8 mouse cellular contexts compared by ENCODE assay signal in genomic region chr4:124850933-124851658, GRCm38 (mm10). TPM values are rescaled to one million over a fixed set of nuclear protein-coding genes. Genes with fewer than 3 reads are reported as not detected.
DNase-seq lines count a peak whose midpoint lies in the region; ATAC-seq and TF ChIP-seq lines count a peak whose summit lies in the region.

Gene 1110065P20Rik, minus strand, starts transcription at chr4:124851196.

- H3K4me1 ChIP-seq in brown adipose tissue, adult 24 weeks (ENCODE audit: control insufficient read depth, insufficient read depth, insufficient read length, low read length) = peaks cover 2% of the 10 kb centered on the region; the same call in 1 of the 2 replicates
- peaks cover 26% of the 10 kb centered on the region for H3K4me1 ChIP-seq in heart, embryonic 13.5 days
- peaks cover 16% of the 10 kb centered on the region for H3K4me1 ChIP-seq in kidney, postnatal 0 days (replicated peaks; ENCODE audit: insufficient read depth, low read length)
- H3K4me1 ChIP-seq in liver, embryonic 12.5 days = peaks cover 34% of the 10 kb centered on the region

- H3K27me3 ChIP-seq in heart, embryonic 13.5 days (replicated peaks) = no peaks in the 10 kb centered on the region
- no peaks in the 10 kb centered on the region for H3K27me3 ChIP-seq in kidney, postnatal 0 days (ENCODE audit: insufficient read depth, low read length)
- H3K27me3 ChIP-seq in liver, embryonic 12.5 days (replicated peaks) = no peaks in the 10 kb centered on the region
- H3K27me3 ChIP-seq in myocyte (ENCODE audit: control insufficient read depth, insufficient read depth, insufficient read length) = no peaks in the 10 kb centered on the region
- no peaks in the 10 kb centered on the region for H3K27me3 ChIP-seq in splenic B cell, adult 2 months (ENCODE audit: control insufficient read depth, insufficient read depth, low read length, poor library complexity, severe bottlenecking)

- H3K9me3 ChIP-seq in heart, embryonic 13.5 days = no peaks in the 10 kb centered on the region
- no peaks in the 10 kb centered on the region for H3K9me3 ChIP-seq in kidney, postnatal 0 days (replicated peaks; ENCODE audit: low read length)
- H3K9me3 ChIP-seq in liver, embryonic 12.5 days (replicated peaks) = no peaks in the 10 kb centered on the region

- H3K27ac ChIP-seq in brown adipose tissue, adult 24 weeks (replicated peaks; ENCODE audit: low read depth, low read length) = peak within 1 kb of the TSS; percentile 60
- H3K27ac ChIP-seq in heart, embryonic 13.5 days (replicated peaks) = peak within 1 kb of the TSS; percentile 93
- H3K27ac ChIP-seq in kidney, postnatal 0 days = peak within 1 kb of the TSS; percentile 97
- peak within 1 kb of the TSS; percentile 87 for H3K27ac ChIP-seq in liver, embryonic 12.5 days

- H3ac ChIP-seq in myocyte (ENCODE audit: control insufficient read depth, insufficient read length) = peak within 1 kb of the TSS; percentile 92

- under 1% methylated on average over 70 of the region's 75 CpGs for WGBS in heart, embryonic 13.5 days
- WGBS in kidney, postnatal 0 days = under 1% methylated on average over 55 of the region's 75 CpGs
- WGBS in liver, embryonic 12.5 days (ENCODE audit: insufficient replicate concordance) = under 1% methylated on average over 75 of the region's 75 CpGs

- DNase-seq in kidney, postnatal 0 days (ENCODE audit: low spot score) = peak; percentile 65
- peak; percentile 72 for DNase-seq in splenic B cell, adult 2 months (ENCODE audit: low read depth, low spot score)

- peak; percentile 8 for TF ChIP-seq POLR2A in myocyte (IDR thresholded peaks at IDR 0.05; ENCODE audit: insufficient read length, low read depth)

- peaks cover 29% of the 10 kb centered on the region for H3K79me2 ChIP-seq in myocyte (ENCODE audit: control insufficient read depth, insufficient read depth)

- ATAC-seq in CD4-positive, CD25-positive, alpha-beta regulatory T cell, adult 4 months = peak; percentile 72
- ATAC-seq in erythroid progenitor cell, adult 5-6 weeks (replicated peaks; ENCODE audit: low FRiP score, poor library complexity, severe bottlenecking) = 0 out of 2 replicates have a peak, but pooled peaks have one; percentile 11
- peak; percentile 25 for ATAC-seq in heart, embryonic 13.5 days (ENCODE audit: extremely low read depth, insufficient number of reproducible peaks, low FRiP score, low TSS enrichment)
- ATAC-seq in kidney, postnatal 0 days (replicated peaks; ENCODE audit: low FRiP score, low read depth) = peak; percentile 73
- ATAC-seq in liver, embryonic 12.5 days = peak; percentile 59

- peaks cover 36% of the 10 kb centered on the region for H3K36me3 ChIP-seq in heart, embryonic 13.5 days
- peaks cover 18% of the 10 kb centered on the region for H3K36me3 ChIP-seq in kidney, postnatal 0 days (ENCODE audit: insufficient read depth, low read length)
- H3K36me3 ChIP-seq in liver, embryonic 12.5 days = peaks cover 43% of the 10 kb centered on the region
- peaks cover 17% of the 10 kb centered on the region for H3K36me3 ChIP-seq in myocyte (ENCODE audit: control insufficient read depth, insufficient read depth)
- H3K36me3 ChIP-seq in splenic B cell, adult 2 months (ENCODE audit: control insufficient read depth, insufficient read depth, low read length, poor library complexity, severe bottlenecking) = peaks cover 4% of the 10 kb centered on the region

- H3K4me2 ChIP-seq in heart, embryonic 13.5 days = peak within 1 kb of the TSS; percentile 95
- H3K4me2 ChIP-seq in kidney, postnatal 0 days (ENCODE audit: low read length) = peak within 1 kb of the TSS; percentile 92
- H3K4me2 ChIP-seq in liver, embryonic 12.5 days = peak within 1 kb of the TSS; percentile 97
- peak within 1 kb of the TSS; percentile 98 for H3K4me2 ChIP-seq in myocyte (ENCODE audit: low read depth)

- H3K9ac ChIP-seq in heart, embryonic 13.5 days = peak within 1 kb of the TSS; percentile 94
- H3K9ac ChIP-seq in kidney, postnatal 0 days (ENCODE audit: low read depth, low read length) = peak within 1 kb of the TSS; percentile 90
- H3K9ac ChIP-seq in liver, embryonic 12.5 days = peak within 1 kb of the TSS; percentile 95

- peak within 1 kb of the TSS; percentile 72 for H3K4me3 ChIP-seq in brown adipose tissue, adult 24 weeks (ENCODE audit: insufficient read depth, low read depth, low read length)
- peak within 1 kb of the TSS; percentile 78 for H3K4me3 ChIP-seq in heart, embryonic 13.5 days
- peak within 1 kb of the TSS; percentile 96 for H3K4me3 ChIP-seq in kidney, postnatal 0 days (replicated peaks; ENCODE audit: low read depth, low read length)
- H3K4me3 ChIP-seq in liver, embryonic 12.5 days = peak within 1 kb of the TSS; percentile 100
- H3K4me3 ChIP-seq in myocyte = peak within 1 kb of the TSS; percentile 64

- TF ChIP-seq CTCF in kidney, postnatal 0 days (IDR thresholded peaks at IDR 0.05; ENCODE audit: low read depth) = no peak

TF ChIP-seq in myocyte, 11 proteins besides CTCF, POLR2A, EP300 and RAD21:
- TF ChIP-seq E2F4 (IDR thresholded peaks at IDR 0.05; ENCODE audit: insufficient read depth) (no peak), MYOD1 (IDR thresholded peaks at IDR 0.05; ENCODE audit: control insufficient read depth in 1 of 3, insufficient read length in 2 of 3, low read depth in 2 of 3) (peak in 1 of 3 experiments; percentile 30), MYOG (IDR thresholded peaks at IDR 0.05; ENCODE audit: control insufficient read depth in 1 of 3, insufficient read depth in 1 of 3, insufficient read length in 2 of 3, low read depth in 2 of 3) (peak in 1 of 3 experiments; percentile 3), REST (IDR thresholded peaks at IDR 0.05; ENCODE audit: insufficient read depth, insufficient read length) (no peak), CEBPB (IDR thresholded peaks at IDR 0.05; ENCODE audit: insufficient read depth, poor library complexity, severe bottlenecking) (no peak), TCF3 (IDR thresholded peaks at IDR 0.05; ENCODE audit: insufficient read length, low read depth) (no peak), POLR2AphosphoS2 (IDR thresholded peaks at IDR 0.05; ENCODE audit: insufficient read length, low read depth) (no peak), MAX (IDR thresholded peaks at IDR 0.05; ENCODE audit: low read depth) (no peak), SRF (IDR thresholded peaks at IDR 0.05; ENCODE audit: control insufficient read depth, insufficient read length, low read depth) (no peak), USF1 (IDR thresholded peaks at IDR 0.05; ENCODE audit: low read depth) (no peak)

RNA-seq across cellular contexts. Expression of gene 1110065P20Rik, which starts in this region (rescaled TPM):
- 1 to 10 TPM; 2.3 to 3.3 TPM for polyA plus RNA-seq in CD4-positive, CD25-positive, alpha-beta regulatory T cell, adult 4 months (2017; shearing (Covaris generic))
- polyA plus RNA-seq in brown adipose tissue, adult 24 weeks (2012; ENCODE audit: insufficient read depth, insufficient read length, missing spikeins) = 37.8 and 44.1 TPM in 2 replicates
- 2.9 and 4.2 TPM in 2 replicates for total RNA-seq in erythroid progenitor cell, adult 5-6 weeks (2015; ENCODE audit: low replicate concordance)
- 1.2 TPM in 1 of 2 replicates, not detected in the other for total RNA-seq in erythroid progenitor cell, adult 5-6 weeks (2017; ENCODE audit: low replicate concordance)
- polyA plus RNA-seq in heart, embryonic 13.5 days (2015; fragmentation: Nextera tagmentation; extraction: Ambion mirVana) = 45.8 and 46.6 TPM in 2 replicates
- polyA plus RNA-seq in kidney, postnatal 0 days (2015; fragmentation: Nextera tagmentation; extraction: Ambion mirVana) = 65.1 and 80.9 TPM in 2 replicates
- 22.9 and 25.0 TPM in 2 replicates for polyA plus RNA-seq in liver, embryonic 12.5 days (2016; fragmentation: Nextera tagmentation; extraction: Ambion mirVana)
- 82.5 TPM for polyA plus RNA-seq in myocyte (2012; fragmentation: generic; extraction: Trizol)

Comparison
In these comparisons a context has a peak if more than half of its experiments do, and no peak if none do; other contexts are left out.
1. Peak in every context shown above with its lines: DNase-seq, ATAC-seq, H3K4me3 ChIP-seq and H3K27ac ChIP-seq.
2. ATAC-seq: peak in every context shown above with its lines; median percentile 73 in kidney, postnatal 0 days; 72 in CD4-positive, CD25-positive, alpha-beta regulatory T cell, adult 4 months; 59 in liver, embryonic 12.5 days; 25 in heart, embryonic 13.5 days; 11 in erythroid progenitor cell, adult 5-6 weeks.